Mouse (Mus musculus): ENCODE results near the gene Nptx2. TPM values are rescaled to one million over a fixed set of nuclear protein-coding genes. Genes with fewer than 3 reads are reported as not detected.

Nptx2 gene
- 3.3 and 3.6 TPM in 2 replicates for polyA plus RNA-seq (2014; fragmentation: Nextera tagmentation; extraction: Ambion mirVana)

DNA sequence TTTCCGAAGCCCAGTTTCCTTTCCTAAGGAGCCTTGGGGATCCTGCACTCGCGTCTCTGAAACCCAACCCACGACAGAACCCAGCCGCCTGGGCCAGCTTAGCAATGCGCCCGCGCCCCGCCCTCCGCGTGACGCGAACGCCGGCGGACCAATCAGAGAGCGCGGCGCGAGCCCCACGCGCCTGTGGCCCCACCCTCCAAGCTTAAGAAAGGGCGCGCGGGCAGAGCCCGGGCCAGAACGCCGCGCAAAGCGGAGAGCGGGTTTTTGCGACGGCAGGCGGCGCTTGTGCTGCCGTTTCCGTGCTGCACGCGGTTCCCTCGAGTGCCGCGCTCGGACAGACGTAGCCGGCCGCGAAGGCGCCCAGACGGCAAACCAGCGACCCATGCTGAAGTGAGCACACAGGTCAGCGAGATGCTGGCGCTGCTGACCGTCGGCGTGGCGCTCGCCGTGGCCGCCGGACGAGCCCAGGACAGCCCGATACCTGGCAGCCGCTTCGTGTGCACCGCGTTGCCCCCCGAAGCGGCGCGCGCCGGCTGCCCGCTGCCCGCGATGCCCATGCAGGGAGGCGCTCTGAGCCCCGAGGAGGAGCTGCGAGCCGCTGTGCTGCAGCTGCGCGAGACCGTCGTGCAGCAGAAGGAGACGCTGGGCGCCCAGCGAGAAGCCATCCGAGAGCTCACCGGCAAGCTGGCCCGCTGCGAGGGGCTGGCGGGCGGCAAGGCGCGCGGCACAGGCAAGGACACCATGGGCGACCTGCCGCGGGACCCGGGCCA, at the start of gene Nptx2:
TSS of gene Nptx2 (plus strand) at position 250 of the 770 bp plus-strand sequence.
- peak within 1 kb of the TSS; percentile 17 for H3K9ac ChIP-seq (ENCODE audit: low read length)
- H3K4me2 ChIP-seq (ENCODE audit: low read length), result peak within 1 kb of the TSS; percentile 56
- H3K4me3 ChIP-seq (ENCODE audit: low read depth, low read length), result peak within 1 kb of the TSS; percentile 36
- 1% methylated on average over 98 of the region's 99 CpGs for WGBS
- DNase-seq (ENCODE audit: low spot score) (peak; percentile 90), ATAC-seq (replicated peaks; ENCODE audit: low FRiP score, low TSS enrichment, low read depth) (peak; percentile 98)
- H3K4me1 ChIP-seq (replicated peaks; ENCODE audit: control insufficient read depth, insufficient read depth, low read length), result 0 out of 2 replicates have a peak, but pooled peaks cover 6% of the 10 kb centered on the region
- H3K27ac ChIP-seq (ENCODE audit: low read depth), result no peak within 1 kb of the TSS
- H3K36me3 ChIP-seq (ENCODE audit: control insufficient read depth, insufficient read depth, low read length), result no peaks in the 10 kb centered on the region
- H3K27me3 ChIP-seq (replicated peaks; ENCODE audit: control insufficient read depth, insufficient read depth, low read length), result peaks cover 52% of the 10 kb centered on the region
- H3K9me3 ChIP-seq (ENCODE audit: control insufficient read depth, low read length), result no peaks in the 10 kb centered on the region

GRCm38 (mm10) chr5:144496481-144496880, 49.2 kb upstream of the Nptx2 start:
- Histone ChIP-seq H3K4me3 (ENCODE audit: low read depth, low read length) (no peak overlapping the region), H3K4me2 (ENCODE audit: low read length) (no peak overlapping the region), H3K27ac (ENCODE audit: low read depth) (no peak overlapping the region), H3K9me3 (ENCODE audit: control insufficient read depth, low read length) (no peaks in the 10 kb centered on the region), H3K4me1 (replicated peaks; ENCODE audit: control insufficient read depth, insufficient read depth, low read length) (no peaks in the 10 kb centered on the region), H3K27me3 (replicated peaks; ENCODE audit: control insufficient read depth, insufficient read depth, low read length) (no peaks in the 10 kb centered on the region), H3K9ac (ENCODE audit: low read length) (no peak overlapping the region), H3K36me3 (ENCODE audit: control insufficient read depth, insufficient read depth, low read length) (no peaks in the 10 kb centered on the region)
- DNase-seq (ENCODE audit: low spot score) (no peak), ATAC-seq (replicated peaks; ENCODE audit: low FRiP score, low TSS enrichment, low read depth) (no peak)
- WGBS, result 81% methylated on average over 7 of the region's 7 CpGs

- WGBS, result 90% methylated on average over 10 of the region's 10 CpGs
- DNase-seq (ENCODE audit: low spot score) (no peak), ATAC-seq (replicated peaks; ENCODE audit: low FRiP score, low TSS enrichment, low read depth) (no peak)
- no peak overlapping the region for H3K9ac ChIP-seq (ENCODE audit: low read length)
- H3K4me1 ChIP-seq (replicated peaks; ENCODE audit: control insufficient read depth, insufficient read depth, low read length), result no peaks in the 10 kb centered on the region
- no peak overlapping the region for H3K4me2 ChIP-seq (ENCODE audit: low read length)
- no peaks in the 10 kb centered on the region for H3K27me3 ChIP-seq (replicated peaks; ENCODE audit: control insufficient read depth, insufficient read depth, low read length)
- H3K9me3 ChIP-seq (ENCODE audit: control insufficient read depth, low read length), result no peaks in the 10 kb centered on the region
- H3K4me3 ChIP-seq (ENCODE audit: low read depth, low read length), result no peak overlapping the region
- no peaks in the 10 kb centered on the region for H3K36me3 ChIP-seq (ENCODE audit: control insufficient read depth, insufficient read depth, low read length)
- no peak overlapping the region for H3K27ac ChIP-seq (ENCODE audit: low read depth)
These were observed 41.5 kb upstream of the Nptx2 start for GRCm38 (mm10) chr5:144504239-144504638.

DNA sequence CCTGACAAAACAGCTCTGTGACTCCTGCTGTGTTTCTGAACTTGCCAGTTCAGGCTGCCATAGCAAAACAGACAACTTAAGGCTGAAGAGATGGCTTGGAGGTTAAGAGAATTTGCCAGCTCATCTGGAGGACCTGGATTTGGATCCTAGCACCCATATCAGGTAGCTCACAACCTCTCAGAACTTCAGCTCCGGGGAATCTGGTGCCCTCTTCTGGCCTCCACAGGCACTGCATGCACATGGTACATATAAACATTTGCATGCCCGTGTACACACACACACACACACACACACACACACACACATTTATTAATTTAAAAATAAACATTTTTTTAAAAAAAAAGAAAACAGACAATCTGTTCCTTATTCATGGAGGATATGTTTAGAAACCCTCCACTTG, 40.0 kb upstream of the Nptx2 start:
- H3K4me3 ChIP-seq (ENCODE audit: low read depth, low read length), result no peak overlapping the region
- no peak overlapping the region for H3K4me2 ChIP-seq (ENCODE audit: low read length)
- DNase-seq (ENCODE audit: low spot score) (no peak), ATAC-seq (replicated peaks; ENCODE audit: low FRiP score, low TSS enrichment, low read depth) (no peak)
- no peaks in the 10 kb centered on the region for H3K9me3 ChIP-seq (ENCODE audit: control insufficient read depth, low read length)
- H3K27ac ChIP-seq (ENCODE audit: low read depth), result no peak overlapping the region
- H3K9ac ChIP-seq (ENCODE audit: low read length), result no peak overlapping the region
- H3K4me1 ChIP-seq (replicated peaks; ENCODE audit: control insufficient read depth, insufficient read depth, low read length), result no peaks in the 10 kb centered on the region
- 91% methylated on average over 2 of the region's 2 CpGs for WGBS
- no peaks in the 10 kb centered on the region for H3K27me3 ChIP-seq (replicated peaks; ENCODE audit: control insufficient read depth, insufficient read depth, low read length)
- H3K36me3 ChIP-seq (ENCODE audit: control insufficient read depth, insufficient read depth, low read length), result no peaks in the 10 kb centered on the region

DNA sequence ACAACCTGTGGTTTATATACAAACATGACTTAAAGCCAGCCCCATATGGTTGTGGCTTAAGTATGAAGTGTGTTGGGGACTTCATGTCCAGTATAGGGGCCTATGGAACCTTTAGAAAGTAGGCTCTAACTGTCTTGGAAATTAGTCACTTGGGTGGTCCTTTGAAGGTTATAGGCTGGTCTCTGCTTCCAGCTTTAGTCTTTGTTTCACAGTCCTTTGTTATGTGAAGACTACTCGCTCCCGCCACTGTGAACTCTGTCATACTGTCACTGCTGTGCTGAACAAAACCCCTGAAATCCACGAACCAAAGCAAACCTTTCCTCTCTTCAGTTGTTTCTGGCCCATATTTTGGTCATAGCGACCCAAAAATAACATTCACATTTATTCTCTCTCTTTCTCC, 39.5 kb upstream of the Nptx2 start:
- no peak for ATAC-seq (replicated peaks; ENCODE audit: low FRiP score, low TSS enrichment, low read depth)
- no peaks in the 10 kb centered on the region for H3K27me3 ChIP-seq (replicated peaks; ENCODE audit: control insufficient read depth, insufficient read depth, low read length)
- no peak overlapping the region for H3K27ac ChIP-seq (ENCODE audit: low read depth)
- WGBS, result 81% methylated on average over 4 of the region's 4 CpGs
- no peak overlapping the region for H3K4me3 ChIP-seq (ENCODE audit: low read depth, low read length)
- H3K4me2 ChIP-seq (ENCODE audit: low read length), result no peak overlapping the region
- H3K4me1 ChIP-seq (replicated peaks; ENCODE audit: control insufficient read depth, insufficient read depth, low read length), result no peaks in the 10 kb centered on the region
- no peaks in the 10 kb centered on the region for H3K36me3 ChIP-seq (ENCODE audit: control insufficient read depth, insufficient read depth, low read length)
- no peak overlapping the region for H3K9ac ChIP-seq (ENCODE audit: low read length)
- no peak for DNase-seq (ENCODE audit: low spot score)
- H3K9me3 ChIP-seq (ENCODE audit: control insufficient read depth, low read length), result no peaks in the 10 kb centered on the region

DNA sequence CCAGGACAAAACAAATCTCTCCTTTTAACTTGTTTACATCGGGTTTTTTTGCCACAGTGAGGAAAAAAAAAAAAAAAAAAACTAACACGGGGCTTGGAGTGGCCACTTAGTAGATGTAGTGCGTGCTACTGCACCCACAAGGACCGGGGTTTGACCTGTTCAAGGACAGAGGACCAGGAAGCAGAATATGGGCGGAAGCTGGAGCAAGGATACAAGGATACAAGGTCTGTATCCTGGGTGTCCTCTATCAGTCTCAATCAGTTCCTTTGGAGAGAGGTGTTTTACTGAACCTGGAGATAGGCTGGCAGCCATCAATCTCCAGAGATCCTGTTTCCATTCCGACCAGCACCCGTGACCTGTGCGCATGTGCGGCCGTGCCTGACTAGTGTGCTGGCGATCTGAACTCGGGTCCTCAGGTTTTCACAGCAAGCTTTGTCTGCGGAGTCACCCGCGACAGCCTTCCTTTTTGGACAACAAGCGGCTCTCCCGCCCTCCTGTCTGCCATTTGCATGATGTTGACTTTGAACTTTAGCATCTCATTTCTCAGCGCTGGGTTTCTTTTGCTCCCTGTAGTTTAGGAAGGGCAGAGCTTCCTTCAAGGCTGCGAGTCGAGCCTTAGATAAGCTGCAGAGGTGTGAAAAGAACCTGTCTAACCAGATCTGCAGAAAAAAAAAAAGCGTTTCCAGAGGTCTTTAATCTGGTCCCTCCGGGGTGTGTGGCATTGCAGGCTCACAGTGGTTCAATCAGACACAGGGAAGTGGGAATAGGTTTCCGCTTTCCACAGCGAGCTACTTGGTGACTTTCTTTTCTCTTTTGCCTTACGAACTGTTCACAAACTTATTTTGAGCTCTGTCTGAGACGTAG, 38.8 kb upstream of the Nptx2 start:
- Histone ChIP-seq H3K4me3 (ENCODE audit: low read depth, low read length) (no peak overlapping the region), H3K4me1 (replicated peaks; ENCODE audit: control insufficient read depth, insufficient read depth, low read length) (no peaks in the 10 kb centered on the region), H3K27me3 (replicated peaks; ENCODE audit: control insufficient read depth, insufficient read depth, low read length) (no peaks in the 10 kb centered on the region), H3K9me3 (ENCODE audit: control insufficient read depth, low read length) (no peaks in the 10 kb centered on the region), H3K4me2 (ENCODE audit: low read length) (peak overlapping the region; percentile 24; the same call in 1 of the 2 replicates), H3K36me3 (ENCODE audit: control insufficient read depth, insufficient read depth, low read length) (no peaks in the 10 kb centered on the region), H3K27ac (ENCODE audit: low read depth) (0 out of 2 replicates have a peak overlapping the region, but pooled peaks have one; percentile 14), H3K9ac (ENCODE audit: low read length) (no peak overlapping the region)
- DNase-seq (ENCODE audit: low spot score), result peak; percentile 56
- peak; percentile 76; the same call in 1 of the 2 replicates for ATAC-seq (replicated peaks; ENCODE audit: low FRiP score, low TSS enrichment, low read depth)
- 32% methylated on average over 26 of the region's 26 CpGs for WGBS

DNA sequence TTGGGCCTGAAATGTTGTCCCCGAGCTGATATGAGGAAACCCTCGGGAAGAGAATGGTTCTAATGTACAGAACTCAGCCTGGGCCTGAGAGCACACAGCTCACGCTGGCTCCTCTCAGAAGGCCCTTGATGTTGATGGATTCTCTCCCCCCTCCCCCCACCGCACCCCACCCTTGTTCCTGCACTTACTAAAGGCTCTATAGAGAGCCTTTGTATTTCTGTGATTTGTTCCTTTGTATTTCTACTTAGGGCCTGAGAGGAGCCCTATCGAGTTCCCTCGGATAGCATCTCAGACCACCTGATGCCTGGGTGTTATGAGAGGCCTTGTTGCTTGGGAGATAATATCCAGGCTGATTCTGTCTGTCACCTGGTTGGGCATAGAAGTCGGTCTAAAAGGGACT, 36.3 kb upstream of the Nptx2 start:
- H3K4me1 ChIP-seq (replicated peaks; ENCODE audit: control insufficient read depth, insufficient read depth, low read length), result no peaks in the 10 kb centered on the region

GRCm38 (mm10) chr5:144514738-144515137, 31.0 kb upstream of the Nptx2 start:
- H3K9me3 ChIP-seq (ENCODE audit: control insufficient read depth, low read length), result no peaks in the 10 kb centered on the region
- no peak overlapping the region for H3K27ac ChIP-seq (ENCODE audit: low read depth)
- no peaks in the 10 kb centered on the region for H3K36me3 ChIP-seq (ENCODE audit: control insufficient read depth, insufficient read depth, low read length)
- H3K27me3 ChIP-seq (replicated peaks; ENCODE audit: control insufficient read depth, insufficient read depth, low read length), result no peaks in the 10 kb centered on the region
- H3K4me2 ChIP-seq (ENCODE audit: low read length), result no peak overlapping the region
- no peak overlapping the region for H3K4me3 ChIP-seq (ENCODE audit: low read depth, low read length)
- 67% methylated on average over 6 of the region's 6 CpGs for WGBS
- no peak overlapping the region for H3K9ac ChIP-seq (ENCODE audit: low read length)
- H3K4me1 ChIP-seq (replicated peaks; ENCODE audit: control insufficient read depth, insufficient read depth, low read length), result no peaks in the 10 kb centered on the region
- no peak for ATAC-seq (replicated peaks; ENCODE audit: low FRiP score, low TSS enrichment, low read depth)
- DNase-seq (ENCODE audit: low spot score), result no peak

More for the DNA sequence above, 36.3 kb upstream of the Nptx2 start:
- Histone ChIP-seq H3K9ac (ENCODE audit: low read length) (no peak overlapping the region), H3K9me3 (ENCODE audit: control insufficient read depth, low read length) (no peaks in the 10 kb centered on the region), H3K4me2 (ENCODE audit: low read length) (no peak overlapping the region), H3K4me3 (ENCODE audit: low read depth, low read length) (no peak overlapping the region), H3K27ac (ENCODE audit: low read depth) (no peak overlapping the region), H3K27me3 (replicated peaks; ENCODE audit: control insufficient read depth, insufficient read depth, low read length) (no peaks in the 10 kb centered on the region), H3K36me3 (ENCODE audit: control insufficient read depth, insufficient read depth, low read length) (no peaks in the 10 kb centered on the region)
- DNase-seq (ENCODE audit: low spot score) (no peak), ATAC-seq (replicated peaks; ENCODE audit: low FRiP score, low TSS enrichment, low read depth) (no peak)
- 60% methylated on average over 7 of the region's 7 CpGs for WGBS
